Mouse (Mus musculus) skeletal muscle tissue, adult 2 months (tissue): ENCODE measurements around the gene Glt28d2.

Experiments used
- DNase-seq: peaks from one replicate; pipeline ENCODE4 v3.0.0-alpha.2; 2012; ENCODE audit warnings: low read depth, low spot score

Glt28d2 gene

GRCm38 (mm10) chr3:85827283-85827682 lies 60.0 kb downstream of the Glt28d2 start:
- DNase-seq: no peak

- no peak for DNase-seq
Observed at GRCm38 (mm10) chr3:85820839-85821548, 66.3 kb downstream of the Glt28d2 start.
